Mouse (Mus musculus) embryo, embryonic 10.5 days (tissue): ENCODE measurements around the gene Gm960.

ENCODE experiments used
- DNase-seq: peaks from one replicate; pipeline ENCODE4 v3.0.0-alpha.2; 2015; ENCODE audit warnings: low spot score

Gene Gm960

DNA sequence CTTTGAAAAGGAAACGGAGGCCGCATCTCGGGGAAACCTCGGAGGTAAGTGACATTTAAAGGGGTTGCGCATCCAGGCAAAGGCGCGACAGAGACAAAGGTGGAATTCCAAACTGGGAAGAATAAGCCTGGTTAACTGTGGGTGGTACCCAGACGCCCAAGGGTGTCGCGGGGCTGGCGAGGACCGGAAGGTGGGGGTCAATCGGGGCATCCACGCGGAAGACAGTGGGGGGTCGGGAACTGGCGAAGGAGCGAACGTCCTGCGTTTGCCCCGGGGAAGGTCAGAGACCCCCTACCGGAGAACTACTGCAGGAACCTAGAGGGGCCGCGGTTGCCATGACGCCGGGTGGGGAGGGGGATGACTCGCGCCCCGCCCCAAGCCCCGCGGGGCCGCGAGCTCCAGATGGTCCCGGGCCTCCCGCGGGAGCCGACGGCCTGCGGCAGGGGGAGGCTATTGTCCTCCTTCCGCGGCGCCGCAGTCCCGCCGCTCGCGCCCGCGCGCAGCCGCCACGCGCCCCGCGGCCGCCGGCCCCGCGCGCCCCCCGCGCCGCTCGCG, 13.2 kb upstream of the Gm960 start:
- peak; percentile 74 for DNase-seq

- DNase-seq = peak; percentile 57
Measured at GRCm38 (mm10) chr19:4711098-4711600, 12.7 kb upstream of the Gm960 start, which contains the start of gene Sptbn2. TSS of gene Sptbn2 (plus strand) at chr19:4711167.

GRCm38 (mm10) chr19:4708765-4709164, 10.3 kb upstream of the Gm960 start:
- DNase-seq = no peak

GRCm38 (mm10) chr19:4701221-4701620, 2.8 kb upstream of the Gm960 start:
- no peak for DNase-seq

- no peak for DNase-seq
Measured at GRCm38 (mm10) chr19:4700656-4701055, 2.2 kb upstream of the Gm960 start.

GRCm38 (mm10) chr19:4699821-4700220, 1.4 kb upstream of the Gm960 start:
- DNase-seq = no peak

DNA sequence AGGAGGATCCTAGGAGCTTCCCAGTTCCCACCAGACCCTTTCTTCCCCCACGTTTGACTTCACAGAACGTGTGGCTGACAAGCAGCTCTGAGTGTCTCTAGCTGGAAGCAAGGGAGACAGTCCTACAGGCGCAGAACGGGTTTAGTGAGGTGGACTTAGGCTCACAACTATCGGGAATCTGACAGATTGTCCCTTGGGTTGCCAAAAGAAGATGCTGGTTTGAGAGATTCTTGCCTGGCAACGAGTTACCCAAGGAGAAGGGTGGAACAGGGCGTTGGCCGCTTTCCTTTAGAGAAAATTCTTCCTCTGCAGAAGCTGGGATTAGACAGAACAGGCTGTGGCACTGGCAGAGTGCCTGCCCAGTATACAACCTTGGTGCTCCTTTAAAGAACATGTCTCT, 388 bp upstream of the Gm960 start:
- no peak for DNase-seq

DNA sequence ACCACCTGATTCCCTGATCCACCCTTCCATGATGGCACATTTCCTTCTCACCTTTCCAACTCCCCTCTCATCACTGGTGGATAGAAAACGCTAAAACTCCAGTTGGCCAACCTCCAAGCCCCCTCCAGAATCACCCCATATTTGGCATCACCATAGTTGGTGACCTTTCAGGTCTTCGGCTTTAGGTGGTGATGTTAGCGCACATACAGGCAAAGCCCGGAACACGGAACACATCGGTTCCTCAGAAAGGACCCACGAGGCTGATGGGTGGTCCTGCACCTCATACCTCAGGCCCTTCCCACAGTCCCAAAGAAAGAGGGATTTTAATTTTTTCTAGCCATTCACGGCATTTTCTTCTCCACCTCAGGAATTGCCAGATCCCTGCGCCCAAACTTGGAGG, 747 bp downstream of the Gm960 start:
- DNase-seq = no peak

GRCm38 (mm10) chr19:4697121-4697520, 1.3 kb downstream of the Gm960 start:
- no peak for DNase-seq

DNA sequence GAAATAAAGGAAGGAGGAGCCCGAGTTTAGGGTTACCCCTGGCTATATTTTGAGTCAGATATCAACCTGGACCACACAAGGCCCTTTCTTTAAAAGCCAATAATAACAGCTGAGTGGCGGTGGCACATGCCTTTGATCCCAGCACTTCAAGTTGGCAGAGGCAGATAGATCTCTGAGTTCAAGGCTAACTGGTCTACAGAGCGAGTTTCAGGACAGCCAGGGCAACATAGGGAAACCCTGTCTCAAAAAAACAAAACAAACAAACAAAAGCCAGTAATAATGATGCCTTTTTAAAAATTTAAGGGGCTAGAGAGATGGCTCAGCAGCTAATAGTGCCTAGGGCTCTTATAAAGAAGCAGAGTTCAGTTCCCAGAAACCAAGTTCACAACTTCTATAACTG, 4.1 kb downstream of the Gm960 start:
- no peak for DNase-seq

DNA sequence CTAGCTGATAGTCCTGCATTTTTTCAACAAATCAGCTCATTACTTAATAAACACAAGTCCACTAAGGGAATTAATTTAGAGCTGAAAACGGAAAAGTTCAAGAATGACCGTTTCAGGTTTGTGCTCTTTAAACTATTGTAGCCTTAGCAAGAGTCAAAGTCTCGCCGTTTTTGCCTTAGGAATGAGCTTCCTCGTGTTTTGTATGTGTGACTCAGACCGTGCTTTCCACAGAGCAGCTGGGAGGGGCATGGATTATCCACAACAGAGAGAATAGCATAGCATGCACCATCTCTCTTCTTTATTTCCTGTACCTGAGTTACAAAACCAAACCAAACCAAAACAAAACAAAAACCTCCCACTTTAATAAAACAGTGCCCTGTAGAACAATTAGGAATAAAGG, 26.1 kb downstream of the Gm960 start:
- no peak for DNase-seq

- no peak for DNase-seq
Measured at GRCm38 (mm10) chr19:4670776-4671175, 27.7 kb downstream of the Gm960 start.

DNA sequence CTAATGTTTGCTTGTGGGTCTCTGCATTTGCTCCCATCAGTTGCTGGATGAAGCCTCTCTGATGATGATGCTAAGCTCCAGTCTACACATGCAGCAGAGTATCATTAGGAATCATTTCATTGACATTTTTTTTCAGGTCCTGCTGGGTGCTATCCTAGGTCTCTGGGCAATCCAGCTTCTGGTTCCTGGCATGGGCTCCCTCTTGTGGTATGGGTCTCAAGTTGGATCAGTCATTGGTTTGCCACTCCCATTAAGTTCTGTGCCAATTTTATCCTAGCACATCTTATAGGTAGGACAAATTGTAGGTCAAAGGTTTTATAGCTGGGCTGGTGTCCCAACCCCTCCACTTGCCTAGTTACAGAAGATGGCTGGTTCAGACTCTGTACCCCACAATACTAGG, 31.7 kb downstream of the Gm960 start:
- DNase-seq = no peak

DNA sequence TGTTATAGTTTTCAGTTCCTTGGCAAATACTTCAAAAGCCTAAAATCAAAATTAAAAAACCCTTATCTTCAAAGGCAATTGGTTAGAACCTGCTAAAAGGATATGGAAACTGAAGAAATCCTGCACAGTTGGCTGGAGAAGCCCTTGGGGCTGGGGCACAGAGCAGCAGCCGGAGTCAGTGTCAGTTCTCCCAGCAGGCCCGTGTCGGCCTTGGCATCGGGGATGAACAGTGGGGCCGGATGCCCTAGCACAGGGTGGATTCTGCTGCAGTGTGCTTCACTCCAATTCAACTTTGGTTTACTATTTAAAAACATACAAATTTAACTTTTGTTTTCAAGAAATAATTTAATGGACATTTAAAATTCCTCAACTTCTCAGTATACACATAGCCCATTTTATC, 40.3 kb downstream of the Gm960 start:
- DNase-seq = no peak

DNA sequence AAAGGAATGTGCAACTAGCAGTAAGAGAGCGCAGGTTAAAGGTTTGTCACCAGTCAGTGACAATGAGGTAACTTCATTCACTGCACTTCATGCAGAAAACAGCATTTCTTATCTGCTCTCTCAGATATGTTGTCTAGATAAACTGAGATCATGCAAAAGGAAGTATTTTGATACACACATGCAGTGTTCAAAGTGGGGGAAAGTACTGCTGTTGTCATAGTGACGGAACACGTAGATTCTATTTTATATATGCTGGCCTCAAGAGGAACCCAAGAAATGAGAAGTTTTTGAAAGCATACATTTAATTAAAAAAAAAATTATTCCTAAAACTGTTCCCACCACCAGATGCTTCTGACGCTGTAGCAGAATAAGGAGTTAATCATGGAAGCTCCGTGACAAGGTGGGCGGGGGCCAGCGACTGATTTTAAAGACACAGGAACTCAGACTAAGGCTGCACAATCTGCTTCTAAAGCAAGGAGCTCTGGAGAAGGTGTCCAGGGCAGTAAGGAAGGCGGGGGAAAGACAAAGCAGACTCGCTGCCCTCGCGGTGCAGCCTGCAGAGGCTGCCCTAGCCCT, 51.5 kb downstream of the Gm960 start:
- DNase-seq = no peak

GRCm38 (mm10) chr19:4644271-4644670, 54.2 kb downstream of the Gm960 start:
- peak; percentile 76 for DNase-seq

DNA sequence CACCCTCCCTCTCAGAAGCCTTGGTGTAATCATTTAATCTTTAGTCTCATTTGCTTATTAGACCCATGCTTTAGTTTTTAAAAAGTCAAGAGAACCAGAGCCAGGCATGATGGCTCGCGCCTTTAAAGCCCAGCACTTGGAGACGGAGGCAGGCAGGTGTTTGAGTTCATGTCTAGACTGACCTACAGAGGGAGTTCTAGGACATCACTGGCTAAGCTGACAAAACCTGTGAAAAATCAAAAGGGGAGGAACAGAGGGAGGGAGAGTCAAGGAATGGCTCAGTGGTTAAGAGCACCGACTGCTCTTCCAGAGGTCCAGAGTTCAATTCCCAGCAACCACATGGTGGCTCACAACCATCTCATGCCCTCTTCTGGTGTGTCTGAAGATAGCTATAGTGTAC, 62.5 kb downstream of the Gm960 start:
- no peak for DNase-seq

DNA sequence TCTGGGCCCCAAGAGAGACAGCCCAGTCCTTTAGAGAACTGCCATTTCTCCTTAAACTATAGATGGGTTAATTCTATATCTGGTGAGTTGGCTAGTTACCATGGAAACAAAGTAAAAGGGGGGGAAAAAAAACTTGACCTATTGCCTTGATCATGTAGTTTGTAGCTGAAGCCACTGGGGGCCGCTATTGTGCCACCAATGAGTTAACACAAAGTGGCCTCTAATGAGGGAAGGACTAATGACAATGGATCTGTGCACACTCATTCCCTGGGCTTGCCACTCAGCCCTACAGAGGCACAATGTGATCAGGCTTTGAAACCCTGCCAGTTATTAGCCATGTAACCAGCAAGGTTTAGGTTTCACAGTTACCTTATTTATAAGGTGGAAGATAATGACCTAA, 69.6 kb downstream of the Gm960 start:
- peak; percentile 90 for DNase-seq

GRCm38 (mm10) chr19:4625829-4626535, 72.5 kb downstream of the Gm960 start:
- peak; percentile 56 for DNase-seq

DNA sequence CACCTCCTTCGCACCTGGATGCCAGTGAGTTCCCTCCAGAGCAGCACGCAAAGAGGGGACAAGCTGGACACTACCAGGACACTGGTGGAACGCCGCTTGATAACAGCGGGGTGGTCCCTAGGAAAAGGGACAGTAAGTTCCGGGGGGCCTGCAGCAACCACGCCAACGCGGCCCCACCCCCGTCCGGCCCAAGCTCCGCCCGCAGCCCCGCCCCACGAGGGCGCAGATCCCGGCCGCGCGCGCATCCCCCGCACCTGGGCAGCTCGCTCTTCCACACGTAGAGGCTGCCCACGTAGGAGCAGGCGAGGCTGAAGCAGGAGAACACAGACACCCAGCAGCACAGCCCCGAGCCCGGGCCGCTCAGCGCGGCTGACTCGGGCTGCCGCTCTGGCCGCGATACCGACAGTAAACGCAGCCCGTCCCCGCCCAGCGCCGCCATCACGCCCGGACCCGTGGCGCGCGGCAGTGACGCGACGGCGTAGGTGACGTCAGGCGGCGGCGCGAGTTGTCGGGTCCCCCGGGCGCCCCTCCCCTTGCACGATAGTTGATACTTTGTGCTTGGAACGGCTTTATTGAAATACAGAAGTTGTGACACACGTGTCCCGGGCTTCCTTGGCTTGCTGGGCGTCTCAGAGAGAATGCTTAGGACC, 73.2 kb downstream of the Gm960 start, which contains the start of gene Rce1:
Gene Rce1 (minus strand): TSS at position 463 of the 650 bp plus-strand sequence.
- peak; percentile 93 for DNase-seq

DNA sequence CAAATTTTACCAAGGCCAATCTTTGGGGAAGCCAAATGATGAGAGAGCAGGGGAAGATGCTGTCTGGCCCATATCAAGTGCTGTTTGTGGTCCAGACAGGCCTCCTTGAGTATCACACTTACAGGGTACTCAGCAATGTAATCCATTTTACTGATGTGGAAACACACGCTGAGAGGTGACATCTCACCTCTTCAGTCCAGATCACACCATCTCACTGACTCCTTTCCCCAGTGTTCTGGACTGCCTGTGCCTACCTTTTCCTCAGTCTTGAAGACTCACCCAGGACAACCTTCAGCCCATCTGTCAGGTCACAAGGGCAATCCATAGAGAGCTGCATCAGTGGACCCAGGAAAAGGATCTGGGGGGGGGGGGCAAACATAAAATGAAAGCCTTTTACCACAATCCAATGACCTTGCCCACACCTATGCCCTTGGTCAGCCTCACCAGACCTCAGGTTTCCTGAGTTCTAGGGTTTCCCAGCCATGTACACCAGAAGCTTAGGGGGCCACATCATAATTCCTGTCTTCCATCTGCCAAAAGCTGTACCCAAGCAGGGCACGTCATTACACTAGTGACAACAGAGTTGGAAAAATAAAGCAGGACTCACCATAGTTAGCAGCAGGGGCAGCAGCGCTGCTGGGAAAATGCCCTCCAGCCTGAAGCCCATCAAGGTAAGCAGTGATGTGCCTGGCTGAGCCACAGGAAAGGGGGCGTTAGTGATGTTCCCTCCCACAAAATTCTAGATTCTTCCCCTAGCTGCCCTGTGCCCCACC, 73.9 kb downstream of the Gm960 start:
- DNase-seq = no peak

DNA sequence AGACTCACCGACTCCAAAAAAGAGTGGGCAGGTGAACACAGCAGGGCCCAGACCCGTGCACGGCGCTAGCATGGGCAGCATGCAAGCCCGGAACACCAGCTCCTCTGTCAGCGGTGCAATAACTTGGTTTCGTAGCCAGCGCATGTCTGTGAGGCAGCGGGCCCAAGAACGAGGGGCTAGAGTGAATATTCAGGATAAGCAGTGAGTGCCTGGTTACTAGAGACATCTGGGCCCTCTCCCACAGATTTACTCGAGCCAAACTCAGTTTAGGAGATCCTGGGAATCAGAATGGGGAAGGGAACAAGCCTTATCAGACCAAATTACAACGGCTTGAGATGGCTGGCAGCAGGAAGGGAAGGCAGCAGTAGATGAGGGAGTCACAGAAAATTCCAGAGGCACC, 74.5 kb downstream of the Gm960 start:
- DNase-seq = no peak
